Mouse (Mus musculus): ENCODE measurements around the gene Pde4a.
"Not testable (repeated sequence)": the region's sequence is repeated elsewhere in the genome, so short reads cannot be mapped to it uniquely, and the experiment has no call there.

The Pde4a gene

GRCm38 (mm10) chr9:21219820-21220219, 54.3 kb downstream of the Pde4a start:
- DNase-seq (ENCODE audit: low spot score in 2 of 2) = no peak

GRCm38 (mm10) chr9:21220490-21221382, 55.2 kb downstream of the Pde4a start:
- peak; percentile 92 for DNase-seq (ENCODE audit: low spot score in 2 of 2)

- DNase-seq (ENCODE audit: low spot score in 2 of 2) = peak in 1 of 2 experiments; percentile 51
Observed at GRCm38 (mm10) chr9:21221383-21221929, 55.9 kb downstream of the Pde4a start.

GRCm38 (mm10) chr9:21223490-21223889, 58.0 kb downstream of the Pde4a start:
- DNase-seq (ENCODE audit: low spot score in 2 of 2) = not testable (repeated sequence)

GRCm38 (mm10) chr9:21223906-21224305, 58.4 kb downstream of the Pde4a start:
- DNase-seq (ENCODE audit: low spot score in 2 of 2) = no peak

GRCm38 (mm10) chr9:21224576-21225414, 59.3 kb downstream of the Pde4a start:
- DNase-seq (ENCODE audit: low spot score in 2 of 2) = no peak

- no peak for DNase-seq (ENCODE audit: low spot score in 2 of 2)
Observed at GRCm38 (mm10) chr9:21225415-21225758, 59.9 kb downstream of the Pde4a start.

GRCm38 (mm10) chr9:21227342-21227741, 61.8 kb downstream of the Pde4a start:
- DNase-seq (ENCODE audit: low spot score in 2 of 2) = no peak

- DNase-seq (ENCODE audit: low spot score in 2 of 2) = no peak
Observed at GRCm38 (mm10) chr9:21231551-21231950, 66.0 kb downstream of the Pde4a start.

GRCm38 (mm10) chr9:21232867-21233266, 67.4 kb downstream of the Pde4a start:
- no peak for DNase-seq (ENCODE audit: low spot score in 2 of 2)

GRCm38 (mm10) chr9:21233366-21233765, 67.9 kb downstream of the Pde4a start:
- DNase-seq (ENCODE audit: low spot score in 2 of 2) = no peak

GRCm38 (mm10) chr9:21233805-21234204, 68.3 kb downstream of the Pde4a start:
- DNase-seq (ENCODE audit: low spot score in 2 of 2) = no peak

- no peak for DNase-seq (ENCODE audit: low spot score in 2 of 2)
Observed at GRCm38 (mm10) chr9:21235341-21235740, 69.8 kb downstream of the Pde4a start.

GRCm38 (mm10) chr9:21236991-21237367, 71.5 kb downstream of the Pde4a start:
- DNase-seq (ENCODE audit: low spot score in 2 of 2) = no peak

GRCm38 (mm10) chr9:21237368-21238003, 72.0 kb downstream of the Pde4a start:
- DNase-seq (ENCODE audit: low spot score in 2 of 2) = peak in 1 of 2 experiments; percentile 41

GRCm38 (mm10) chr9:21238004-21238732, 72.7 kb downstream of the Pde4a start:
- peak; percentile 61 to 64 for DNase-seq (ENCODE audit: low spot score in 2 of 2)

GRCm38 (mm10) chr9:21238733-21239464, 73.4 kb downstream of the Pde4a start, which contains the start of gene Keap1:
TSS of gene Keap1 (minus strand) at chr9:21239361.
- DNase-seq (ENCODE audit: low spot score in 2 of 2) = peak; percentile 83 to 88

GRCm38 (mm10) chr9:21239465-21239848, 73.9 kb downstream of the Pde4a start:
- no peak for DNase-seq (ENCODE audit: low spot score in 2 of 2)

GRCm38 (mm10) chr9:21241343-21241742, 75.8 kb downstream of the Pde4a start:
- peak; percentile 65 to 71 for DNase-seq (ENCODE audit: low spot score in 2 of 2)

- DNase-seq (ENCODE audit: low spot score in 2 of 2) = no peak
Observed at GRCm38 (mm10) chr9:21243826-21244427, 78.4 kb downstream of the Pde4a start.

All from heart, adult 9 months (tissue).